Mouse (Mus musculus) testis, adult 2 months (tissue): ENCODE results near the gene Ldhal6b.

ENCODE experiments used
- CTCF ChIP-seq: fragments of 200-500 bp; IDR thresholded peaks from 2 replicates; pipeline ENCODE4 v1.5.1; 2012; ENCODE audit warnings: low read depth, mild to moderate bottlenecking, inconsistent platforms, low read length, moderate library complexity; ENCODE audit not compliant: control insufficient read depth, insufficient read depth, insufficient replicate concordance
- POLR2A ChIP-seq: fragments of 200-500 bp; IDR thresholded peaks from 2 replicates; pipeline ENCODE4 v1.6.1; 2012; ENCODE audit warnings: low read depth, mild to moderate bottlenecking, inconsistent platforms, low read length, moderate library complexity; ENCODE audit not compliant: control insufficient read depth

- peak; percentile 72; the same call in 1 of the 2 replicates for TF ChIP-seq CTCF
- no peak for TF ChIP-seq POLR2A
Measured at GRCm38 (mm10) chr17:5429090-5429771, 10.7 kb upstream of the Ldhal6b start.
